Mouse (Mus musculus) layer of hippocampus, adult 2 months (tissue): Measurements from ENCODE around the gene Gm20825. TPM values are rescaled to one million over a fixed set of nuclear protein-coding genes. Genes with fewer than 3 reads are reported as not detected.
"Not testable (repeated sequence)": the region's sequence is repeated elsewhere in the genome, so short reads cannot be mapped to it uniquely, and the experiment has no call there.

Experiments
- DNase-seq, 2 experiments: peaks; one replicate each; pipeline ENCODE4 v3.0.0; 2022; ENCODE audit warnings: low spot score in 2 of 2
- H3K27ac ChIP-seq: fragments of 200-600 bp; 2 replicates; pipeline ENCODE4 v1.8.1; 2022
- H3K4me3 ChIP-seq: fragments of 200-600 bp; 2 replicates; pipeline ENCODE4 v1.8.1; 2022; ENCODE audit warnings: mild to moderate bottlenecking
- long read RNA-seq, 2 experiments: library from polyadenylated mRNA; stranded (forward); transcript quantifications; one replicate each; pipeline ENCODE4 v2.0.0; 2021; ENCODE audit warnings: borderline mapping rate in 2 of 2
- total RNA-seq, 2 experiments: library from RNA; stranded (reverse); gene quantifications; 2 replicates each; pipeline ENCODE4 v1.2.3; 2021

Gm20825 gene
- not detected for total RNA-seq
- long read RNA-seq, experiment 1: 0 reads
- long read RNA-seq, experiment 2: 0 reads

GRCm38 (mm10) chrY:8071407-8071806, at the start of gene Gm20825:
Gene Gm20825, minus strand, starts transcription at chrY:8071507.
- not testable (repeated sequence) for DNase-seq, H3K4me3 ChIP-seq, H3K27ac ChIP-seq

Other genes with a start within 250 kb of the Gm20825 start
- gene Gm29049, start 74.3 kb downstream of the Gm20825 start, total RNA-seq: not detected
- not detected for gene Gm20824, start 186.4 kb upstream of the Gm20825 start, total RNA-seq